Mouse (Mus musculus) kidney, embryonic 15.5 days (tissue): ENCODE measurements at regions not wholly inside any gene's neighbourhood (a gene's known extent, or its start where the extent isn't known, plus 50 kb on each side); places are given as distances from the start of the nearest gene placed in this dataset.

Experiments used
- ATAC-seq: fragments of 200-750 bp; cut with Nextera tagmentation; replicated peaks from 2 replicates; pipeline ENCODE4 v1.8.0; 2017; ENCODE audit warnings: moderate TSS enrichment; ENCODE audit not compliant: low FRiP score
- H3K27ac ChIP-seq: fragments of 300-500 bp; sonication (generic); 2 replicates; pipeline ENCODE4 v1.5.1; 2015; ENCODE audit warnings: mild to moderate bottlenecking, inconsistent platforms
- H3K27me3 ChIP-seq: fragments of 300-500 bp; sonication (generic); 2 replicates; pipeline ENCODE4 v1.6.1; 2015; ENCODE audit warnings: inconsistent platforms
- H3K36me3 ChIP-seq: fragments of 300-500 bp; sonication (generic); 2 replicates; pipeline ENCODE4 v1.6.1; 2015; ENCODE audit warnings: inconsistent platforms
- H3K4me1 ChIP-seq: fragments of 300-500 bp; sonication (generic); 2 replicates; pipeline ENCODE4 v1.6.1; 2015; ENCODE audit warnings: inconsistent platforms
- H3K4me2 ChIP-seq: fragments of 300-500 bp; sonication (generic); 2 replicates; pipeline ENCODE4 v1.6.1; 2015; ENCODE audit warnings: moderate library complexity, mild to moderate bottlenecking, inconsistent platforms
- H3K4me3 ChIP-seq: fragments of 300-500 bp; sonication (generic); replicated peaks from 2 replicates; pipeline ENCODE4 v1.5.1; 2015; ENCODE audit warnings: mild to moderate bottlenecking, inconsistent platforms
- H3K9ac ChIP-seq: fragments of 300-500 bp; sonication (generic); 2 replicates; pipeline ENCODE4 v1.6.1; 2015; ENCODE audit warnings: mild to moderate bottlenecking, inconsistent platforms
- H3K9me3 ChIP-seq: fragments of 300-500 bp; sonication (generic); replicated peaks from 2 replicates; pipeline ENCODE4 v1.6.1; 2016; ENCODE audit warnings: inconsistent platforms
- WGBS: fragments of 180-500 bp; shearing (Covaris S2); methylation state at CpG from one replicate; pipeline ENCODE4 v1.1.7; 2015; ENCODE audit warnings: mixed read lengths; 5-methylcytosine and 5-hydroxymethylcytosine counted together

- ATAC-seq, result no peak
- WGBS, result 67% methylated on average over 4 of the region's 4 CpGs
Measured at GRCm38 (mm10) chr2:174211681-174212080, 72.4 kb upstream of the Gnas start.

GRCm38 (mm10) chr2:174226660-174227059, 57.5 kb upstream of the Gnas start:
- no peaks in the 10 kb centered on the region for H3K9me3 ChIP-seq
- no peaks in the 10 kb centered on the region for H3K4me1 ChIP-seq
- no peak overlapping the region for H3K9ac ChIP-seq
- H3K4me3 ChIP-seq, result no peak overlapping the region
- 83% methylated on average over 1 of the region's 1 CpGs for WGBS
- H3K27ac ChIP-seq, result no peak overlapping the region
- no peaks in the 10 kb centered on the region for H3K27me3 ChIP-seq
- H3K36me3 ChIP-seq, result no peaks in the 10 kb centered on the region
- no peak for ATAC-seq
- H3K4me2 ChIP-seq, result no peak overlapping the region

More at GRCm38 (mm10) chr2:174211681-174212080, 72.4 kb upstream of the Gnas start:
- H3K36me3 ChIP-seq, result no peaks in the 10 kb centered on the region
- no peaks in the 10 kb centered on the region for H3K27me3 ChIP-seq
- H3K9me3 ChIP-seq, result no peaks in the 10 kb centered on the region
- no peak overlapping the region for H3K4me3 ChIP-seq
- no peaks in the 10 kb centered on the region for H3K4me1 ChIP-seq
- H3K9ac ChIP-seq, result no peak overlapping the region
- no peak overlapping the region for H3K27ac ChIP-seq
- H3K4me2 ChIP-seq, result no peak overlapping the region
